In genomic region chr4:59340714-59341113, GRCm38 (mm10) we compare ENCODE assay signal across 8 mouse cellular contexts.
DNase-seq lines count a peak whose midpoint lies in the region; ATAC-seq and TF ChIP-seq lines count a peak whose summit lies in the region.

No protein-coding gene starts in this region.

- H3K36me3 ChIP-seq in G1E (replicated peaks): peaks cover 40% of the 10 kb centered on the region
- H3K36me3 ChIP-seq in forebrain, postnatal 0 days (ENCODE audit: insufficient read depth): no peaks in the 10 kb centered on the region
- no peaks in the 10 kb centered on the region for H3K36me3 ChIP-seq in lung, embryonic 15.5 days

- H3K9me3 ChIP-seq in G1E (replicated peaks): no peaks in the 10 kb centered on the region
- H3K9me3 ChIP-seq in forebrain, postnatal 0 days (ENCODE audit: low read length): no peaks in the 10 kb centered on the region
- H3K9me3 ChIP-seq in lung, embryonic 15.5 days: no peaks in the 10 kb centered on the region

- peak; percentile 74 for TF ChIP-seq CTCF in G1E (IDR thresholded peaks at IDR 0.05; ENCODE audit: low read depth, low read length)
- TF ChIP-seq CTCF in forebrain, postnatal 0 days (IDR thresholded peaks at IDR 0.05; ENCODE audit: low read depth): peak; percentile 98

- peak; percentile 40 for DNase-seq in G1E (ENCODE audit: low spot score)
- DNase-seq in cerebellum, adult 11-12 months: peak; percentile 44
- DNase-seq in forebrain, postnatal 0 days: peak; percentile 90
- DNase-seq in layer of hippocampus, adult 8-10 months (ENCODE audit: low spot score in 2 of 2): peak; percentile 60 to 85
- DNase-seq in ovary, postnatal 14 days (ENCODE audit: low spot score): peak; percentile 91
- DNase-seq in thymus, postnatal 10 days (ENCODE audit: low spot score in 2 of 2): peak; percentile 78 to 93

- H3K4me1 ChIP-seq in G1E (ENCODE audit: insufficient read depth, low read depth, low read length): peaks cover 37% of the 10 kb centered on the region
- 0 out of 2 replicates have a peak, but pooled peaks cover 5% of the 10 kb centered on the region for H3K4me1 ChIP-seq in forebrain, postnatal 0 days (ENCODE audit: insufficient read depth)
- peaks cover 14% of the 10 kb centered on the region for H3K4me1 ChIP-seq in lung, embryonic 15.5 days

- H3K27ac ChIP-seq in forebrain, postnatal 0 days (ENCODE audit: low read depth, low read length): no peak overlapping the region
- no peak overlapping the region for H3K27ac ChIP-seq in lung, embryonic 15.5 days

- H3K9ac ChIP-seq in forebrain, postnatal 0 days: no peak overlapping the region
- no peak overlapping the region for H3K9ac ChIP-seq in lung, embryonic 15.5 days

- H3K27me3 ChIP-seq in G1E (ENCODE audit: insufficient read depth, low read length): no peaks in the 10 kb centered on the region
- no peaks in the 10 kb centered on the region for H3K27me3 ChIP-seq in forebrain, postnatal 0 days (ENCODE audit: insufficient read depth, low read length)
- H3K27me3 ChIP-seq in lung, embryonic 15.5 days: no peaks in the 10 kb centered on the region

- no peak overlapping the region for H3K4me2 ChIP-seq in forebrain, postnatal 0 days (ENCODE audit: low read depth)
- no peak overlapping the region for H3K4me2 ChIP-seq in lung, embryonic 15.5 days

- no peak overlapping the region for H3K4me3 ChIP-seq in G1E (ENCODE audit: low read depth, low read length)
- H3K4me3 ChIP-seq in forebrain, postnatal 0 days (ENCODE audit: low read depth, low read length): no peak overlapping the region
- no peak overlapping the region for H3K4me3 ChIP-seq in lung, embryonic 15.5 days

- ATAC-seq in G1E (ENCODE audit: extremely low read depth, insufficient number of reproducible peaks, low FRiP score, poor library complexity, severe bottlenecking): peak; percentile 63
- peak; percentile 88 for ATAC-seq in forebrain, postnatal 0 days
- peak; percentile 88 to 95 for ATAC-seq in hematopoietic stem cell, adult 5-6 weeks (replicated peaks in 1 of 2; ENCODE audit: insufficient read depth in 1 of 2, low FRiP score in 2 of 2, low TSS enrichment in 1 of 2, low read depth in 1 of 2, poor library complexity in 2 of 2, severe bottlenecking in 2 of 2)
- ATAC-seq in lung, embryonic 15.5 days (ENCODE audit: borderline replicate concordance, extremely low read depth, low FRiP score, low TSS enrichment): peak; percentile 42; the same call in 1 of the 2 replicates

- WGBS in forebrain, postnatal 0 days: 0% methylated on average over 3 of the region's 3 CpGs
- WGBS in lung, embryonic 15.5 days: 0% methylated on average over 3 of the region's 3 CpGs

Comparison
In these comparisons a context has a peak if more than half of its experiments do, and no peak if none do; other contexts are left out.
1. DNase-seq: peak in every context shown above with its lines; median percentile 91 in ovary, postnatal 14 days; 90 in forebrain, postnatal 0 days; 86 in thymus, postnatal 10 days; 72 in layer of hippocampus, adult 8-10 months; 44 in cerebellum, adult 11-12 months; 40 in G1E.